Mouse (Mus musculus) stomach, postnatal 0 days (tissue): ENCODE results near the gene Aox3. TPM values are rescaled to one million over a fixed set of nuclear protein-coding genes. Genes with fewer than 3 reads are reported as not detected.
A peak's percentile ranks its signal among the peaks of the same experiment; 100 is the strongest.

Experiments used
- ATAC-seq: fragments of 200-750 bp; cut with Nextera tagmentation; 2 replicates; pipeline ENCODE4 v1.8.0; 2017; ENCODE audit not compliant: low FRiP score, low TSS enrichment
- DNase-seq: peaks from one replicate; pipeline ENCODE4 v3.0.0-alpha.2; 2016; ENCODE audit warnings: low spot score
- H3K27ac ChIP-seq: fragments of 300-500 bp; sonication (generic); replicated peaks from 2 replicates; pipeline ENCODE4 v1.5.1; 2014; ENCODE audit warnings: mild to moderate bottlenecking, control low read depth
- H3K27me3 ChIP-seq: fragments of 300-500 bp; sonication (generic); 2 replicates; pipeline ENCODE4 v1.6.1; 2014; ENCODE audit warnings: low read length; ENCODE audit not compliant: control insufficient read depth, insufficient read depth
- H3K36me3 ChIP-seq: fragments of 300-500 bp; sonication (generic); 2 replicates; pipeline ENCODE4 v1.6.1; 2014; ENCODE audit warnings: low read length, mixed read lengths; ENCODE audit not compliant: control insufficient read depth, insufficient read depth
- H3K4me1 ChIP-seq: fragments of 300-500 bp; sonication (generic); replicated peaks from 2 replicates; pipeline ENCODE4 v1.6.1; 2014; ENCODE audit warnings: antibody characterized with exemption; ENCODE audit not compliant: control insufficient read depth, insufficient read depth
- H3K4me2 ChIP-seq: fragments of 300-500 bp; sonication (generic); replicated peaks from 2 replicates; pipeline ENCODE4 v1.6.1; 2014; ENCODE audit warnings: low read depth, mild to moderate bottlenecking, control low read depth, moderate library complexity
- H3K4me3 ChIP-seq: fragments of 300-500 bp; sonication (generic); 2 replicates; pipeline ENCODE4 v1.5.1; 2014; ENCODE audit warnings: low read depth, low read length, control low read depth
- H3K9ac ChIP-seq: fragments of 300-500 bp; sonication (generic); 2 replicates; pipeline ENCODE4 v1.6.1; 2014; ENCODE audit warnings: mild to moderate bottlenecking, low read length, control low read depth, mixed read lengths
- H3K9me3 ChIP-seq: fragments of 300-500 bp; sonication (generic); 2 replicates; pipeline ENCODE4 v1.6.1; 2016; ENCODE audit warnings: low read length; ENCODE audit not compliant: control insufficient read depth
- CTCF ChIP-seq: IDR thresholded peaks from 2 replicates; pipeline ENCODE4 v1.5.1; 2016; ENCODE audit warnings: antibody characterized with exemption, low read depth, mild to moderate bottlenecking, moderate library complexity
- EP300 ChIP-seq: optimal IDR thresholded peaks from 2 replicates; pipeline ENCODE3; 2016; ENCODE audit warnings: antibody characterized with exemption
- WGBS: fragments of 180-500 bp; shearing (Covaris S2); extraction: QIAGEN DNeasy Blood & Tissue Kit; methylation state at CpG from one replicate; pipeline ENCODE4 v1.1.7; 2014; 5-methylcytosine and 5-hydroxymethylcytosine counted together
- polyA plus RNA-seq: library from polyadenylated mRNA; unstranded; fragments of >200 nt; fragmentation: Nextera tagmentation; extraction: Ambion mirVana; gene quantifications from 2 replicates; pipeline ENCODE4 v1.2.1, GENCODE M21; 2015

Gene Aox3
- polyA plus RNA-seq = 0.62 and 0.70 TPM in 2 replicates

DNA sequence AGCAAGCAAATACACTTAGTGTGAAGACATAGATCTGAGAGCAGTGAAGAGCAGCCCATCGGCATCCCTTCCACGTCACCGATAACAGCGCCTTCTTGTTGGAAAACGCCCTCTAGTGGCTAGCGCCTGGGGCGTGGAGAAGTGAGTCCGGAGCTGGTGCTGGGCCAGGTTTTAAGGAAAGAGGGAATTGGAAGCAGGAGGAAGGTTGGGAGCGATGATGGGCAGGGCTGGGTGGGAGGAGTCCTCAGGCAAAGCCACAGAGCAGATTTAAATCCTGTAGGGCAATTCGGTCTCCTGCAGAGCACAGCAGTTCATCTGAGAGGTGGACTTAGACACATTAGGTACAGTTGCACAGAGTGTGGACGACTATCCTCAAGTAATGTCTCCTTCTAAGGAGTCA is at the start of gene Aox3:
Aox3 (plus strand) TSS at position 251 of the 400 bp plus-strand sequence.
- H3K4me2 ChIP-seq = no peak within 1 kb of the TSS
- no peak within 1 kb of the TSS for H3K4me3 ChIP-seq
- H3K9me3 ChIP-seq = no peaks in the 10 kb centered on the region
- ATAC-seq = peak; percentile 68; the same call in 1 of the 2 replicates
- H3K36me3 ChIP-seq = no peaks in the 10 kb centered on the region
- DNase-seq = peak; percentile 73
- H3K9ac ChIP-seq = no peak within 1 kb of the TSS
- H3K27ac ChIP-seq = no peak within 1 kb of the TSS
- TF ChIP-seq CTCF (peak; percentile 88), EP300 (no peak)
- 16% methylated on average over 11 of the region's 11 CpGs for WGBS
- H3K4me1 ChIP-seq = no peaks in the 10 kb centered on the region
- no peaks in the 10 kb centered on the region for H3K27me3 ChIP-seq

GRCm38 (mm10) chr1:58065151-58065550 is 47.8 kb upstream of the Aox3 start:
- DNase-seq (no peak), ATAC-seq (no peak)
- TF ChIP-seq EP300 (no peak), CTCF (no peak)
- Histone ChIP-seq H3K9me3 (no peaks in the 10 kb centered on the region), H3K9ac (no peak overlapping the region), H3K4me2 (no peak overlapping the region), H3K4me1 (no peaks in the 10 kb centered on the region), H3K27ac (no peak overlapping the region), H3K4me3 (no peak overlapping the region), H3K36me3 (no peaks in the 10 kb centered on the region), H3K27me3 (no peaks in the 10 kb centered on the region)
- 81% methylated on average over 5 of the region's 5 CpGs for WGBS

DNA sequence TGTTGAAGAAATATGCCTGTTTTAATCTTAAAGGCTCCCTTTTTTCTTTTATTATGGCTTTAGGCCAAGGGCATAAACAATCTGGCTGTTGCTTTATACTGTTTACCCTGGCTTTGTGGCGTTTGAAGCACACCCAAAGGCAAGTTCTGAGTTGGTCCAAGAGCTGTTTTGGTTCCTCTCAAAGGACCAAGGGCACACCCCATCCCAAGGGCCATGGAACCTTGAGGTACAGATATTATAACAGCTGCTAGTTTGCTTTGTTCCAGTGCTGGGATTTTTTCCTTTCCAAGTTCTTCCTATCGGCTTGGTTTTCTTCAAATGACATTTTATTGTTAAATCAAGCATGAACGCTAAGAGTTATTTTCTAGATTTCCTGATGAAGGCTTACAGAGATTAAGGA is 47.3 kb upstream of the Aox3 start:
- no peaks in the 10 kb centered on the region for H3K9me3 ChIP-seq
- DNase-seq (no peak), ATAC-seq (no peak)
- no peaks in the 10 kb centered on the region for H3K36me3 ChIP-seq
- TF ChIP-seq EP300 (no peak), CTCF (no peak)
- H3K9ac ChIP-seq = no peak overlapping the region
- H3K4me2 ChIP-seq = no peak overlapping the region
- H3K27ac ChIP-seq = no peak overlapping the region
- WGBS = 54% methylated on average over 3 of the region's 3 CpGs
- no peak overlapping the region for H3K4me3 ChIP-seq
- no peaks in the 10 kb centered on the region for H3K27me3 ChIP-seq
- H3K4me1 ChIP-seq = no peaks in the 10 kb centered on the region

GRCm38 (mm10) chr1:58069181-58069580 is 43.7 kb upstream of the Aox3 start:
- WGBS = 62% methylated on average over 6 of the region's 6 CpGs
- ATAC-seq (no peak), DNase-seq (no peak)
- no peak overlapping the region for H3K4me3 ChIP-seq
- H3K9me3 ChIP-seq = no peaks in the 10 kb centered on the region
- no peak overlapping the region for H3K27ac ChIP-seq
- no peak overlapping the region for H3K4me2 ChIP-seq
- H3K27me3 ChIP-seq = no peaks in the 10 kb centered on the region
- no peak overlapping the region for H3K9ac ChIP-seq
- no peaks in the 10 kb centered on the region for H3K36me3 ChIP-seq
- H3K4me1 ChIP-seq = no peaks in the 10 kb centered on the region
- TF ChIP-seq CTCF (no peak), EP300 (no peak)

- DNase-seq (no peak), ATAC-seq (no peak)
- H3K27ac ChIP-seq = no peak overlapping the region
- no peaks in the 10 kb centered on the region for H3K4me1 ChIP-seq
- no peak overlapping the region for H3K4me2 ChIP-seq
- H3K4me3 ChIP-seq = no peak overlapping the region
- 92% methylated on average over 11 of the region's 11 CpGs for WGBS
- no peaks in the 10 kb centered on the region for H3K9me3 ChIP-seq
- no peaks in the 10 kb centered on the region for H3K36me3 ChIP-seq
- H3K27me3 ChIP-seq = no peaks in the 10 kb centered on the region
- TF ChIP-seq CTCF = no peak
- TF ChIP-seq EP300 = no peak
- no peak overlapping the region for H3K9ac ChIP-seq
Observed at GRCm38 (mm10) chr1:58070091-58070490, 42.8 kb upstream of the Aox3 start.

DNA sequence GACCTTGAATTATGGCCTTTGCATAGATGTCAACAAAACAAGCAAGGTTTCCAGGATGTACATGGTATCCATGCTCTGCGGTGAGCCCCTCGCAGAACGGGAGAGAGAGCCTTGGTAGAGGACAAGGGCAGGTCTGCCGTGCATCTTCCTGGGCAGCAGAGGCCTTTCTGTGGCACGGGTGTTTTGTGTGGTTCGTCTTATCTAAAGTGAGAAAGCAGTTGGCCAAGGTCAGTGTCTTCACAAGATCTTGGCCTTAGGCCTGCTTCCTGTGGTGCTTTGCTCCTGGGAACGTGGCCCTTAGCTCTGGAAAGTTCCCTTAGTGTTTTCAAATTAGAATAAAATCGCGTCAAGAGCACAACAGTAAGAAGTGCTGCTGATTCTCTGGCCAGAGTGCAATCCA is 41.9 kb upstream of the Aox3 start:
- Histone ChIP-seq H3K9ac (no peak overlapping the region), H3K36me3 (no peaks in the 10 kb centered on the region), H3K9me3 (no peaks in the 10 kb centered on the region), H3K27ac (no peak overlapping the region), H3K27me3 (no peaks in the 10 kb centered on the region), H3K4me1 (no peaks in the 10 kb centered on the region), H3K4me3 (no peak overlapping the region), H3K4me2 (no peak overlapping the region)
- 74% methylated on average over 9 of the region's 9 CpGs for WGBS
- no peak for ATAC-seq
- TF ChIP-seq EP300 = no peak
- no peak for TF ChIP-seq CTCF
- DNase-seq = no peak
